Mouse (Mus musculus): ENCODE measurements at regions not wholly inside any gene's neighbourhood (a gene's known extent, or its start where the extent isn't known, plus 50 kb on each side); places are given as distances from the start of the nearest gene placed in this dataset.

GRCm38 (mm10) chr5:28562917-28563316, 95.9 kb upstream of the Shh start:
- CTCF ChIA-PET: no interaction called here

- CTCF ChIA-PET: no interaction called here
Observed at GRCm38 (mm10) chr5:28553543-28553942, 86.5 kb upstream of the Shh start.

DNA sequence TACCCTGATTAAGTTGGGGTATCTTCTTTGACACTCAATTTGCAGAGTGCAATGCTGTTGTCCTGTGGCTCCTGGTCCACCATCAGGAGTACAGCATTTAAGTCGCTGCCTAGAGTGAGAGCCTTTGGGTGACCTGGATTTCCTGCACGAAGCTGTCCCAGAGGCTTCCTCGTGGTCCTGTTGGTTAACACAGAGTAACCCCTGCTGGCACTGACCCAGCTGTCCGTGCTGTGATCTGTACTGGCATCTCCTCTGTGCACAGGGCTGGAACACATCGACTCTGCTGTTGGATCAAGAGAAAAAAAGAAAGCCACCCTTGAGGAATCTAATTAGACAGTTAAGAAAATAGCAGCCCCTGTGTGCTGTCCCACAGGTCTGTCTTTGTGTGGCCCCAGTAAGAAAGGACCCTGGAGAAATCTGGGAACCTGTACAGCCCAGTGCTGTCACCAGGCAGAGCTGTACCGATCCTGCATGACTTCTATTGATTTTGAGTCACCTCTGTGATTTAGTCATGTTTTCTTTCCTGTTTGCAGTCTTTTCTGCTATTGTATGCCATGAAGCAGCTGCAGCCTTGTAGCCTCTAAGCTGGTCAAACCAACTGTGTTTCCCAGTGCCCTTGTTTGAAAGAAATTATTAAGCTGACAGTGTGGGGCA, 63.3 kb upstream of the Shh start:
- CTCF ChIA-PET: no interaction called here

DNA sequence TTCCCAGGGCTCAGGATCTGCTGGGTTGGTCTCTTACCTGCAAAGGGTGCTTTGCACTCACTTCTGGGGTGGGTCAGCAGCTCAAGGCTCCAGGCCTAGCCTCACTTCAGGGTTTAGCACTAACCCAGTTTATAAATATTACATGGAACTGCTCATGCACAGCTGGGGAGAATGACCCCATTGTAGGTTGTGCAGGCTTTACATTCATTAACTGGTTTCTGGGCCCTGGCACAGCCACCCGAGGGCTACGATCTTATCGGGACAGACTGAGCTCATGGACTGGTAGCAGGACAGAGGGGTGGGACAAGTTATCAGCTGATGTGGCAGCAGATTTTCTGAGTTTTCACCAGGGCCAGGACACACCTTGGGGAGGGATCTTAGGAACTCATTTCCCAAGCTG, 59.4 kb upstream of the Shh start:
- CTCF ChIA-PET: no interaction called here

DNA sequence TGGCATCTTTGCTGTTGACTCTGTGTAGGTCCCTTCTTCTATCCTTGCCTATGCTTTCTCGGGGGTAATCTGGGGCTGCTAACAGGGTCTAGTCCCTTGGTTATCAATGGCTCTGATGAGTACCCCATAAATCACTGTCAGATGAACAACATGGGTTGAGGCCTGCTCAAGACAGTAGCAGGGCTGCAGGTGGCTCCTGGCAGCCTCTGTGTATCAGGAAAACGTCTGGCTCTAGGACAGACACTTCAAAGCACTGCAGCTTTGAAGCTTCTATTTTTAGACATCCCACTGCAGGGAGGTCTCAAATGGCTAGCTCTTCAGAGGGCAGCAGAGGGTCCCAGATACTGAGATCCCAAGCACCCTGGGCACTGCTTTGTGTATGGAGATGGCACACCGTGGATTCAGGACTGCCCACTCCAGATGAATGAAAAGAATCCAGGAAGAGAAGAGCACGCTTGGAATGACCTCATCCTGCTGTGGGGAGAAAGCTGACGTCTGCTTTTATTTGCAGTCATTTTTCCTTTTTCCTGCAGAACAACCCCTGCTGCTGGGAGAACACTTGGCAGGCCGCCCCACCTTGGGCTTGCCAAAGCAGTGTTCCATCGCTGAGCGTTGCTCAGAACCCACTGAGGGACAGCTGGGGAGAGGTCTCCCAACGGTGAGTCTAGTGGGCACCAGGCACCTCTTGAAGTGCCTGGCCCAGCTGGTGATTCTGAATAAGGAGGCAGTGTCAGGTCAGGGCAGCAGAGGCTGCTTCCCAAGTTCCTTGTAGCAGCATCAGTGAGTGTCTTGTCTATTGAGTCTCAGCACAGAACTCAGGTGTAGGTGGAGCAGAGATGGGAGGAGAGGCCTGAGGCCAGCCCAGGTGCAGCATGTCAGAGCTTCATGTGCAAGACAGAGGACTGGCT, 54.0 kb upstream of the Shh start:
- CTCF ChIA-PET: no interaction called here

- CTCF ChIA-PET: no interaction called here
Observed at GRCm38 (mm10) chr5:28519059-28519543, 52.0 kb upstream of the Shh start.

Measured in spleen, embryonic (tissue).